Mouse (Mus musculus): Measurements from ENCODE around the gene Gsk3a. TPM values are rescaled to one million over a fixed set of nuclear protein-coding genes. Genes with fewer than 3 reads are reported as not detected.

Gene Gsk3a
- polyA plus RNA-seq, 1 experiment from 2014 or later, result 14.3 TPM

DNA sequence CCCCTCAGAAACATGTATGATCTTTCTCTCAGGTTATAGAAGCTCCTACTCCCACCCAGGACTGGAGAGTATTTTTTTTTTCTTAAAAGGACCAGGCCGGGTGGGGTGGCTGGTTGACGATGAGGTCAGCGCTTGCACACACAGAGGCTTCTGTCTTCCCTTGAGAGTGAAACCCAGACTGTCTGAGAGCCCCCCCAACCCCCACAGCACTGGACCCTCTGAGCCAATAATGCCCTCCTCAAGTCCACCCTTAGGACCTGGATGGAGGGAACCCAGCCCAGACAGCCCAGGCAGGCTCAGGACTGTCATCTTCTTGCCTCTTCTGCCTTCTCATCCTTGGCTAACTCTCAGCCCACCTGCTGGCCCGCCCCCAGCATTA, 9.1 kb upstream of the Gsk3a start:
- peaks cover 25% of the 10 kb centered on the region for H3K4me1 ChIP-seq (ENCODE audit: control insufficient read depth, insufficient read depth, low read length)
- H3K27me3 ChIP-seq (replicated peaks; ENCODE audit: control insufficient read depth, insufficient read depth, low read length), result no peaks in the 10 kb centered on the region
- 31% methylated on average over 4 of the region's 4 CpGs for WGBS
- H3K4me3 ChIP-seq (ENCODE audit: low read depth, low read length), result peak overlapping the region; percentile 93
- peak overlapping the region; percentile 99 for H3K27ac ChIP-seq (replicated peaks; ENCODE audit: low read depth, low read length)
- ATAC-seq (ENCODE audit: low read depth), result no peak
- H3K4me2 ChIP-seq (ENCODE audit: low read depth, low read length), result peak overlapping the region; percentile 66
- peak overlapping the region; percentile 97 for H3K9ac ChIP-seq (ENCODE audit: low read depth, low read length)
- no peaks in the 10 kb centered on the region for H3K9me3 ChIP-seq (ENCODE audit: control insufficient read depth, low read length)
- peaks cover 48% of the 10 kb centered on the region for H3K36me3 ChIP-seq (ENCODE audit: control insufficient read depth, insufficient read depth, low read length)
- peak; percentile 35 for DNase-seq (ENCODE audit: low spot score)

DNA sequence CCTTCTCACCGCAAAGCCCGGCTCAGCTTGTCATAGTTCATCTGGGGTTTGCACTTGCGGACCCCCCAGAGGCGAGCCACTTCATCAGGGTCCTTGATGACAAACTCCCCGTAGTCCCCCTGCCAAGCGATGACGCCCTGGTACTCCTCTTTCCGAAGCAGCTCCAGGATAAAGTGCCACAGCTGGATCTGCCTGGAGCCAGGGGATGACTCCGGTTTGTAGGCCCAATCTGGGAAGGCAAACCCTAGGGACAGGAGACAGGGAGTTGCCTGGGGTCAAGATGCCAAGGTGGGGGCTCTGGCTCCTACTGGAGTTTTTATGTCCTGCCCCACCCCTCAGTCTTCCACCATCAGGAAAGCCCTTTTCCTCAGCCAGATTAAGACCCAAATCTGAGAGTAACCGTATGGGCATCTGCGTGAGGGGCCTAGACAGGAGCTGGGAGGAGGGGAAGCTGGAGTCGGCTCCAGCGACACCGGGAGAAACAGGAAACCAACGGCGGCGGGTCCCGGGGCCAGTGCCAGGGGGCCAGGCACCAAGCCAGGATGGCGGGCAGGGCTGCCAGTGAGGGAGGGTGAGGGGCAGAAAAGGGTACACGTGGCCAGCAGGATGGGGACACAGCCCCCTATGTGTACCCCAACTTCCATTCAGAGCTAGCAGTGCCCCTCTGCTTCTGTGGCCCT, 8.6 kb upstream of the Gsk3a start:
- 38% methylated on average over 19 of the region's 20 CpGs for WGBS
- Histone ChIP-seq H3K27me3 (replicated peaks; ENCODE audit: control insufficient read depth, insufficient read depth, low read length) (no peaks in the 10 kb centered on the region), H3K4me2 (ENCODE audit: low read depth, low read length) (peak overlapping the region; percentile 66), H3K4me3 (ENCODE audit: low read depth, low read length) (peak overlapping the region; percentile 93), H3K27ac (replicated peaks; ENCODE audit: low read depth, low read length) (peak overlapping the region; percentile 99), H3K36me3 (ENCODE audit: control insufficient read depth, insufficient read depth, low read length) (peaks cover 53% of the 10 kb centered on the region), H3K9ac (ENCODE audit: low read depth, low read length) (peak overlapping the region; percentile 97), H3K9me3 (ENCODE audit: control insufficient read depth, low read length) (no peaks in the 10 kb centered on the region), H3K4me1 (ENCODE audit: control insufficient read depth, insufficient read depth, low read length) (peaks cover 21% of the 10 kb centered on the region)
- peak; percentile 54 for DNase-seq (ENCODE audit: low spot score)
- no peak for ATAC-seq (ENCODE audit: low read depth)

DNA sequence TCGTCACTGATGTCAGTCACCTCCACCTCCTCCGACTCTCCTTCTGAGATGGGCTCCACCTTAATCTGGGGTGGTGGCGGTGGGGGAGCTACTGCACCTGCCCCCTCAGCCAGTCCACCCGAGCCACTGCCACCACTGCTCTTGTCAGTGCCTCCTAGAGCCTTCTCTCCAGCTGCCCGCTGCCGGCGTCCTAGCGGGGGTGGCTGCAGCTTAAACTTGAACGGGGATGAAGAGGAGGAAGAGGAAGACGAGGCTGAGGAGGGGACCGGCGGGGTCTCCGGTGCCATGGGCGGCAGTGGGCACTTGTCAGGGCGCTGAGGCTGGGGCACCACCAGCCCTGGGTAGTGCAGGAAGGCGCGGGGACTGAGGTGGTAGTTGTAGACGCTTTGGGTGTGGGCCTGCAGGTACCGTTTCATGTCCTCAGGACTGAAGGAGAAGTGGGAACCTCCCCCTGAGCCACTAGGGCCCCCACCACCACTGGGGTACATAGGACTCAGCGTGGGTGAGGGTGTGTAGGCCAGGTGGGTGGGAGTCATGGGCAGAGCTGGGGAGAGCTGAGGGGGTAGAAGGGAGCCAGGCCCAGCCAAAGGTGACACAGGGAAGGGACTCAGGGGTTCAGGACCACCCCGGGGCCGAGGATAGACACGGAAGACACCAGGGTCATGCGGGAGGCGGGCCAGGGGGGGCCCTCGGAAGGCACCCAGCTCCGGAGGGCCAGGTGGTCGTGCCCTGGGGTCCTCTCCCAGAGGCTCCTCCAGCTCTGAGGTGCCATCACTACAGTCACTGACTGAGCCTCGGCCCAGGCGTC, 7.1 kb upstream of the Gsk3a start:
- Histone ChIP-seq H3K4me1 (ENCODE audit: control insufficient read depth, insufficient read depth, low read length) (peaks cover 20% of the 10 kb centered on the region), H3K27ac (replicated peaks; ENCODE audit: low read depth, low read length) (0 out of 2 replicates have a peak overlapping the region, but pooled peaks have one; percentile 21), H3K4me3 (ENCODE audit: low read depth, low read length) (no peak overlapping the region), H3K4me2 (ENCODE audit: low read depth, low read length) (no peak overlapping the region), H3K36me3 (ENCODE audit: control insufficient read depth, insufficient read depth, low read length) (peaks cover 56% of the 10 kb centered on the region), H3K9ac (ENCODE audit: low read depth, low read length) (no peak overlapping the region), H3K27me3 (replicated peaks; ENCODE audit: control insufficient read depth, insufficient read depth, low read length) (no peaks in the 10 kb centered on the region), H3K9me3 (ENCODE audit: control insufficient read depth, low read length) (no peaks in the 10 kb centered on the region)
- DNase-seq (ENCODE audit: low spot score), result no peak
- ATAC-seq (ENCODE audit: low read depth), result no peak
- 83% methylated on average over 30 of the region's 30 CpGs for WGBS

DNA sequence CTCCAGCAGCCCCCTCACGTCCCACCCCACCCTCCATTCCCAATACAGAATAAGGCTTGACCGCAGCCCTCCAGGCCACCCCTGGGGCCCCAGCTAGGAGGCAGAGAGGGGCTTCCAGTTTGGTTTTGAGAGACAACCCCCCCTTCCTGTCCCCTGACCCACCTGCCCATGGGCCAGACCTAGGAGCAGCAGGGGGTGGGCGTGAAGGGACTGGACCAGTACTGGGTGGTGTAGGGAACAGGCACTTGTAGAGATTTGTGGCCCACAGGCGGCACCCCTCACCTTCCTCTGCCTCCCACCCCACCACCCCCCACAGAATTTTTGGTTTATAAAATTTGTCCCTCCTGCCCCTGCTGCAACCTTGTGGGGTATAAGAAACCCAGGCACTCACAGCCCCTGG, 5.7 kb upstream of the Gsk3a start:
- no peaks in the 10 kb centered on the region for H3K9me3 ChIP-seq (ENCODE audit: control insufficient read depth, low read length)
- ATAC-seq (ENCODE audit: low read depth), result no peak
- DNase-seq (ENCODE audit: low spot score), result no peak
- whole genome bisulfite sequencing, result 92% methylated on average over 4 of the region's 4 CpGs
- no peak overlapping the region for H3K27ac ChIP-seq (replicated peaks; ENCODE audit: low read depth, low read length)
- H3K9ac ChIP-seq (ENCODE audit: low read depth, low read length), result no peak overlapping the region
- H3K4me2 ChIP-seq (ENCODE audit: low read depth, low read length), result no peak overlapping the region
- peaks cover 56% of the 10 kb centered on the region for H3K36me3 ChIP-seq (ENCODE audit: control insufficient read depth, insufficient read depth, low read length)
- no peaks in the 10 kb centered on the region for H3K27me3 ChIP-seq (replicated peaks; ENCODE audit: control insufficient read depth, insufficient read depth, low read length)
- no peak overlapping the region for H3K4me3 ChIP-seq (ENCODE audit: low read depth, low read length)
- peaks cover 20% of the 10 kb centered on the region for H3K4me1 ChIP-seq (ENCODE audit: control insufficient read depth, insufficient read depth, low read length)

DNA sequence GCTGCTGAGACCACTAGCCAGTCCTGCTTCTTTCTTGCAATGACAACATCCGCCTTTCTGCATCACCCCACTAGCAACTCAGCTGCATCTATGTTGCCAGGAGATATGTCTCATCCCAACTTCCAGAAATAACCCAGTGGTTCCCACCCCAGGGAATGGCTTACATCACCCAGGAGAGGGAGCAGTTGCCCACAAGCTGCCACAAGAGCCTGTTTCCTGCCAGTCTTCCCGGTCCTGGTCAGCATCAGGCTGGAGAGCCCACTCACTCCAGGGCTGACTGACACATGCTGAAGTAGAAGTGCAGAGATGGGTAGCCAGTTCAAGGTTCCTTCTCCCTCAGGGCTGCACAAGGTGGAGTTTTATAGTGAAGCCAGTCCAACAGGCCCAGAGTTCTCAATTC, 3.4 kb upstream of the Gsk3a start:
- Histone ChIP-seq H3K36me3 (ENCODE audit: control insufficient read depth, insufficient read depth, low read length) (peaks cover 52% of the 10 kb centered on the region), H3K27ac (replicated peaks; ENCODE audit: low read depth, low read length) (0 out of 2 replicates have a peak overlapping the region, but pooled peaks have one; percentile 29), H3K27me3 (replicated peaks; ENCODE audit: control insufficient read depth, insufficient read depth, low read length) (no peaks in the 10 kb centered on the region), H3K9me3 (ENCODE audit: control insufficient read depth, low read length) (no peaks in the 10 kb centered on the region), H3K4me3 (ENCODE audit: low read depth, low read length) (no peak overlapping the region), H3K9ac (ENCODE audit: low read depth, low read length) (0 out of 2 replicates have a peak overlapping the region, but pooled peaks have one; percentile 16), H3K4me2 (ENCODE audit: low read depth, low read length) (no peak overlapping the region), H3K4me1 (ENCODE audit: control insufficient read depth, insufficient read depth, low read length) (peaks cover 11% of the 10 kb centered on the region)
- ATAC-seq (ENCODE audit: low read depth) (no peak), DNase-seq (ENCODE audit: low spot score) (peak; percentile 70)
- 42% methylated on average over 2 of the region's 2 CpGs for WGBS

DNA sequence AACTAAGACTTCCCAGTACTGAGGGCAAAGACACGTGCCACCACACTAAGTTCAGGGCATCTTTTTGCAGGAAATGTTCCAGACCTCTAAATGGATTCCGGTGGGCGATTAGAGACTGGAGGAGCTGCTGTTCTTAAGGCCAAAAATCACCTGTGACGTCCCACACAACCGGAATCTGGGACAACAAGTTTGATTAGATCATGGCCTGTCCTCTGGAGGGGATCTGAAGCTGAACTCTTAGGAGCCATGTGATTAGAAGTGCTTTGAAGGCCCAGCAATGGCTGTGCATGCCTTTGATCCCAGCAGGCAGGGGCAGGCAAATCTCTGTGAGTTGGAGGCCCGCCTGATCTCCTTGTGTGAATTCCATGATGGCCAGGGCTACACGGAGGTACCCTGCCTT, 3.0 kb upstream of the Gsk3a start:
- 63% methylated on average over 7 of the region's 7 CpGs for WGBS
- peaks cover 48% of the 10 kb centered on the region for H3K36me3 ChIP-seq (ENCODE audit: control insufficient read depth, insufficient read depth, low read length)

DNA sequence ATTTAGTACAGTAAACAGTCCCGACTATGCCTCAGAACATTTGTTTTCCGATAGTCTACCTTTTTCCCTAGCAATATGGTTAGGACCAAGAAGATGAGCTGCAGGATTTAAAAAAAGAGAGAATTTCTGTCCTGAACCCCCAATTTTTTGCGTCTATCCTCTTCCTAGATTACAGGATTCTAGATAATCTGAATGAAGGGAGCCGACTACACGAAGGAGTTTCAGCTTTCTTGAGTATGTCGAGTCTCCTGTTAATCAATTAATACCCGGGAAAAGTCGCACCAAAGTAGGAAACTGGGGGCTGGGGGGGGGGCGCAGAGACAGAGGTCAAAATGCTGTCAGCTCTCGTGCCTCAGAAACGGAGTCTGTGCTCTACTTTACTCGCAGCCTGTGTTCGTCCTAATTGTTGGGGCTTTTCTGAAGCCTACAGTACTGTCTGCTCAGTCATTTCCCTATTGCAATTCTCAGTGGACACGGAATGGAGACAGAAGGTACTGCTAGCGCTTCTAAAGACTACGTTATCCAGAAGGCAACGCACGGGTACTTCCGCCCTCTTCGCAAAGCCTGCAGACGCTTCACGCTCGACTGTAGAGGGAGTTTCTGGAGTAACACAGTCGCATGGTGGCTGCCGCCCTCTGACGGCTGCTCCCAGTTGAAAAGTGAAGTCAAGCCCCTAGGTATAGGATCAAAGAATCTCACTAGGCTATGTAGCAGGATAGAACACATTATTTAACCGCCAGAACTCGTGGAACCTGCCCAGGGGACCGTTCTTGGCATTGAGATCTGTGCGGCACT, 1.4 kb upstream of the Gsk3a start:
- peak; percentile 98 for DNase-seq (ENCODE audit: low spot score)
- Histone ChIP-seq H3K27ac (replicated peaks; ENCODE audit: low read depth, low read length) (peak overlapping the region; percentile 80), H3K4me2 (ENCODE audit: low read depth, low read length) (peak overlapping the region; percentile 78), H3K4me3 (ENCODE audit: low read depth, low read length) (peak overlapping the region; percentile 96), H3K27me3 (replicated peaks; ENCODE audit: control insufficient read depth, insufficient read depth, low read length) (no peaks in the 10 kb centered on the region), H3K9ac (ENCODE audit: low read depth, low read length) (peak overlapping the region; percentile 39; the same call in 1 of the 2 replicates), H3K36me3 (ENCODE audit: control insufficient read depth, insufficient read depth, low read length) (peaks cover 43% of the 10 kb centered on the region), H3K9me3 (ENCODE audit: control insufficient read depth, low read length) (no peaks in the 10 kb centered on the region), H3K4me1 (ENCODE audit: control insufficient read depth, insufficient read depth, low read length) (0 out of 2 replicates have a peak, but pooled peaks cover 9% of the 10 kb centered on the region)
- peak; percentile 69 for ATAC-seq (ENCODE audit: low read depth)
- 2% methylated on average over 30 of the region's 30 CpGs for WGBS

More for the DNA sequence above, 3.0 kb upstream of the Gsk3a start:
- Histone ChIP-seq H3K4me1 (ENCODE audit: control insufficient read depth, insufficient read depth, low read length) (0 out of 2 replicates have a peak, but pooled peaks cover 9% of the 10 kb centered on the region), H3K9me3 (ENCODE audit: control insufficient read depth, low read length) (no peaks in the 10 kb centered on the region), H3K27me3 (replicated peaks; ENCODE audit: control insufficient read depth, insufficient read depth, low read length) (no peaks in the 10 kb centered on the region), H3K27ac (replicated peaks; ENCODE audit: low read depth, low read length) (0 out of 2 replicates have a peak overlapping the region, but pooled peaks have one; percentile 33), H3K4me2 (ENCODE audit: low read depth, low read length) (no peak overlapping the region), H3K4me3 (ENCODE audit: low read depth, low read length) (no peak overlapping the region), H3K9ac (ENCODE audit: low read depth, low read length) (no peak overlapping the region)
- no peak for DNase-seq (ENCODE audit: low spot score)
- ATAC-seq (ENCODE audit: low read depth), result no peak

DNA sequence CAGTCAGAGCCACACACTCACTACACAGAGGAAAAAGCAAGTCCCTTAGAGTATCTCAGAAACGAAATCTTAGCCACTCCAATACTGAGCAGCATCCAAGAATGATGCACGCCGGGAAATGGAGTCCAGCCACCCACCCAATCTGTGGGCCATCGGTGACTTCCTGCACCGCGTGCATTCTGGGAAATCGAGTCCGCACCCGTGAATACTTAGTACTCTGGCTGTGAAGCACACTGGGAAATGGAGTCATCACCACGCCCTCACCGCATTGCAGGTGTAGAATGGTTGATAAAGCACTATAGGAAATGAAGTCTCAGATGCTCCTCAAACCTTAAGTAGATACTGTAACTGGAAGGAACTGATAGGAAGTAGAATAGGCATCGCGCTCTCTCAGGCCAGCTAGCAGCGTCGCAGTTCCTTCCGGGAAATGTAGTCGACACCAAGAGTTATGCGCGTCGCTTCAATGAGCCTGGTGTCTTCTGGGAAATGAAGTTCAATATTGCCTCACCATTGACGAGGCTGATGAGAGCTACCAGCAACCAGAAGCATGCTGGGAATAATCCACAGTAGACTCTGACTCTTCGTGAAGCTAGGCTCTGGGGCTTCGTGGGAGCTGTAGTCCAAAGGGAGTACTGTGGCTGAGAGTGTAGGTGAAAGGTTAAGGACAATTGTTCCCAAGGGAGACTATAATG, 510 bp upstream of the Gsk3a start:
- no peaks in the 10 kb centered on the region for H3K9me3 ChIP-seq (ENCODE audit: control insufficient read depth, low read length)
- peak; percentile 92 for ATAC-seq (ENCODE audit: low read depth)
- under 1% methylated on average over 23 of the region's 23 CpGs for WGBS

More for the DNA sequence above, 510 bp upstream of the Gsk3a start:
- Histone ChIP-seq H3K27me3 (replicated peaks; ENCODE audit: control insufficient read depth, insufficient read depth, low read length) (no peaks in the 10 kb centered on the region), H3K4me1 (ENCODE audit: control insufficient read depth, insufficient read depth, low read length) (0 out of 2 replicates have a peak, but pooled peaks cover 9% of the 10 kb centered on the region), H3K36me3 (ENCODE audit: control insufficient read depth, insufficient read depth, low read length) (peaks cover 43% of the 10 kb centered on the region), H3K4me2 (ENCODE audit: low read depth, low read length) (peak overlapping the region; percentile 78), H3K9ac (ENCODE audit: low read depth, low read length) (peak overlapping the region; percentile 99), H3K27ac (replicated peaks; ENCODE audit: low read depth, low read length) (peak overlapping the region; percentile 80), H3K4me3 (ENCODE audit: low read depth, low read length) (peak overlapping the region; percentile 96)
- DNase-seq (ENCODE audit: low spot score), result peak; percentile 99

Measured in embryonic facial prominence, embryonic 14.5 days (tissue).